Mouse (Mus musculus) cerebellum, adult 2 months (tissue): ENCODE measurements around the gene Nell1.

Source experiments
- CTCF ChIP-seq: fragments of 200-500 bp; IDR thresholded peaks from 2 replicates; pipeline ENCODE4 v1.5.1; 2011; ENCODE audit warnings: low read depth, mild to moderate bottlenecking, control low read depth, low read length, moderate library complexity, borderline replicate concordance; ENCODE audit not compliant: insufficient read depth
- POLR2A ChIP-seq: fragments of 200-500 bp; IDR thresholded peaks from 2 replicates; pipeline ENCODE4 v1.6.1; 2011; ENCODE audit warnings: low read length, control low read depth, borderline replicate concordance; ENCODE audit not compliant: insufficient read depth

- no peak for TF ChIP-seq CTCF
- no peak for TF ChIP-seq POLR2A
Observed at GRCm38 (mm10) chr7:50725166-50725565, 750.5 kb downstream of the Nell1 start.
